Mouse (Mus musculus): Measurements from ENCODE around the gene Eif2d. TPM values are rescaled to one million over a fixed set of nuclear protein-coding genes. Genes with fewer than 3 reads are reported as not detected.

Eif2d gene
- total RNA-seq, 2 experiments from 2014 or later, result 38.8 to 39.2 TPM

DNA sequence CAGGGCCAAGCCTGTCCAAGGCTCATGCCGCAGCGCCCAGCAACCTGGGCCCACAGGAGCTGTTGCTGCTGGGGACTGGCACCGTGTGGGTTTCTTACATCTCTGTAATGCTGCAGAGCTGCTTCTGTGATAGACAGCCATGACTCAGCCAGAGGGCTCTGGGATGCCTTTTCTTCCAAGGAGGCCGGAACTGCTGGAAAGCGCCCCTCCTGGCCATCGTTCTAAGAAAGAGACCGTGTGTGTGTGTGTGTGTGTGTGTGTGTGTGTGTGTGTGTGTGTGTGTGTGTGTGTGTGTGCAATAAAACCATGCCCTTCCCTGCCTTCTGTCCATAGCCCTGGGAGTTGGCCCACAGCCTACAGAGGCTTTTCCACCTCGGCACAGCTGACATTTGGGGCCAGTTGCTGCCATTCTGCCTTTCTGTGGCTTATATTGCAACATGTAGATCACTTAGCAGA, 57.0 kb downstream of the Eif2d start:
- DNase-seq (ENCODE audit: low spot score in 2 of 2), result no peak

DNA sequence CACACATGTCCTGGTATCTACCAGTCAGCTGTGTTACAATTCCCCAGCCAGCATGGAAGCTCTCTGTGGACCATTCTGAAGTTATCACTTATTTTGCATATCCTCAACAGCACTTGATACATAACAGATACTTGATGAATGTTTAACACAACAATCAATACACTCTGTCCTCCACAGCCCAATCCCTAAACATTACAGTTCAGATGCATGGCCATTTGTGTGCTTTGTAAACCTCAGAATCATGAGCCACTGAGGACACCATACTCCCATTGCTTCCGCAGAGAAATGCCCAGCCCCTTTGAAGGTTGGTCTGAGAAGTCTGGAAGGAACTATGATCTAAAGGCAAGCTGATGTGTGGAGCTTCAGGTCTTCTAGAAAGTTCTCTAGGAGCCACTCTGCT, 58.7 kb downstream of the Eif2d start:
- no peak for DNase-seq (ENCODE audit: low spot score in 2 of 2)

DNA sequence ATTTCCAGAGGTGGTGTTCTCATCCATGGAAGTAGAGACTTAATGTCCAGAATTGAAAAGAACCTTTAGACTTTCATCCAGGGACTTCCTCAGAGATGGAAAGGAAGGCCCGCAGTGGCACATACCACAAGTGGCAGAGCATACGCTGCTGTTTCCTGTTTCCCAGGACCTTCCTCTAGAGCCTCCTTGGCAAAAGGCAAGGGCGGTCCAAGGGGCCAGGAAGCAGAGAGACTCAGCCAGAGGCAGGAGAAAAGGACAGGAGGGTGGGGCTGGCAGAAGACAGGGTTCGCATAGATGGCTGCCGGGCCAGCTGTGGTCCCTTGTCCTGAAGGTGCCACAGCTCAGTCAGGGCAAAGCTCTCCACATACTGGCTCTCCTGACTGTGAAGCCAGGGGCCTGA, 60.0 kb downstream of the Eif2d start:
- DNase-seq (ENCODE audit: low spot score in 2 of 2), result no peak

DNA sequence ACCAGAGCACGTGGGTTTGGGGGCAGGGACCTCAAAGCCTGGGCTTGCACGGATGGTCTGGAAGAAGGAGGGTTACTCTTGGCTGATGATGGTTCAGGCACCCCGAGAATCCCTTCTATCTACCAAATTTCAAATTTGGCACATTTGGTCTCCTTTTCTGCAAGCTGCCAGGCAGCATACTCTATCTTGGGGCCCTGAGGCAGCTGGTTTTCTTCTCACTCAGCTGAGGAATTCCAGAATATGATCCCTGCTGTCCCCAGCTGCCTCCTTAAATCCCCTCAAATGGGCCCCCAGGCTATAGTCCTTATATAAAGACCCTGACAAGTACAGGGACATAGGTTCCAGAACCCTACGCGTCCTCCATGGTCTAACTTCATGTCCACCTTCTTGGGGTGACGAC, 60.4 kb downstream of the Eif2d start:
- DNase-seq (ENCODE audit: low spot score in 2 of 2), result no peak

DNA sequence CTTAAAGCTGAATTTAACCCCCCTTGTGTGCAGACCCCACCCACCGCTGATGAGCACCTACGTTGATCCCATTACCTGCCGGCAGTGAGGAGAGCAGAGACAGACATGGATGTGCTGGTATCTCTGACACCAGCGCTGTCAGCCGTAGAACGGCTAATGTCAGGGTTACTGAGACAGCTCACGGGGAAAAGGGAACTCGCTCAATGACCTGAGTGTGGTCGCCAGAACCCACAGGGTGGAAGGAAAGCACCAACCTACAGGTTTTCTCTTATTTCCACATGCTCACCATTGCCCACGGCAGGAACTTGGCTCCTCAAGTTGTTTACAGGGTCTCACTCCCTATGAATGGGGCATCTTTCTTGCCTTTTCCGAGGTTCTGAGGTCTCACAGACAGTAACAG, 66.0 kb downstream of the Eif2d start:
- no peak for DNase-seq (ENCODE audit: low spot score in 2 of 2)

DNA sequence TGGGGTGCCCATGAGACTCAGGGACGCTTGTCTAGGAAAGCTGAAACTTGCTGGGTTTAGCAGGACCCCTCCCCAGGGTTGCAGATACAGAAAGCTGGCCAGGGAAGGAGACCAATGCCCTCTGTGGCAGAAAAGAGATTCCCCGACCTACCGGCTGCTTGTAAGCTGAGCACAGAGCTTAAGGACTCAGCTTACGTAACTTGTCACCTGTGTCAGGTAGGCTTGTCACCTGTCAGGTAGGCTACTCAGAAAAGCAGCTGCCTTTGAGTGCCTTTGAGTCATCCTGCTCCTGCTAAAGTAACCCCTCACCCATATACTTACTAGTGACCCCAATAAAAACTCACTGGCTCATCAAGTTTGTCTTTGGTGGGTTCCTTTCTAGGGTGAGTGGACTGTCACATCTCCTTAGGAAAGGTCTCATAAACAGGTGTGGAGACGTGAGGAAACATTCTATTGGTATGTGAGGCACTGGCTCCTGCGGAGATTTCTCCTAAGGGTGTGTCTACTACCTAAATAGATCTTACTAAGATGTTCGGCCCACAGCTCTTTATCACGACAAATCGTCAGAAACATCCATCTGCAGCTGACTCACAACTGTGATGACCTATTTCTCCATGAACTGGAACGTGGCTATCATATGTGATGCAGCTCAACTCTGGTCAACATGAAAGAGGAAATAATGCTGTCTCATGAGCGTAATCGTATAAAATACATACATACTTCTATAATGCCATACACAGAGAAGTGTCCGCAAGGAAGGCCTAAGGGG, 69.0 kb downstream of the Eif2d start:
- DNase-seq (ENCODE audit: low spot score in 2 of 2), result no peak

DNA sequence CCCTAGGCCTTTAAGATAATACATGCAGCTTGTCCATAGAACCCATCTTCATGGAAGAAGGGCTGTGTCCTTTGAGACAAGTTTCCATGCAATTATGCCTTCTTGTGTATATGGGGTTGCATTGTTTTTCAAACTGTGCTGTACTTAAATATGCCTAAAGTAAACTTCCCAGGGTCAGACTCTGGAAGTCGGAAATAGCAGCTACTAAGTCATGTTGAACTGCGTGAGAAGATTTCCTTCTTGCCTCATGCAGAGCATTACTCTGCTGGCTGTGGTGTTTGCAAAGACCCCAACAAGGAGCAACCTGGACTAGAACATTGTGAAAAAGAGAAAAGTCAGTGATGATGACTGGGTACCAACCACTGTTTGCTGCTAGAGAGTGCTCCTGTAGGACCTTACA, 70.4 kb downstream of the Eif2d start:
- DNase-seq (ENCODE audit: low spot score in 2 of 2), result no peak

DNA sequence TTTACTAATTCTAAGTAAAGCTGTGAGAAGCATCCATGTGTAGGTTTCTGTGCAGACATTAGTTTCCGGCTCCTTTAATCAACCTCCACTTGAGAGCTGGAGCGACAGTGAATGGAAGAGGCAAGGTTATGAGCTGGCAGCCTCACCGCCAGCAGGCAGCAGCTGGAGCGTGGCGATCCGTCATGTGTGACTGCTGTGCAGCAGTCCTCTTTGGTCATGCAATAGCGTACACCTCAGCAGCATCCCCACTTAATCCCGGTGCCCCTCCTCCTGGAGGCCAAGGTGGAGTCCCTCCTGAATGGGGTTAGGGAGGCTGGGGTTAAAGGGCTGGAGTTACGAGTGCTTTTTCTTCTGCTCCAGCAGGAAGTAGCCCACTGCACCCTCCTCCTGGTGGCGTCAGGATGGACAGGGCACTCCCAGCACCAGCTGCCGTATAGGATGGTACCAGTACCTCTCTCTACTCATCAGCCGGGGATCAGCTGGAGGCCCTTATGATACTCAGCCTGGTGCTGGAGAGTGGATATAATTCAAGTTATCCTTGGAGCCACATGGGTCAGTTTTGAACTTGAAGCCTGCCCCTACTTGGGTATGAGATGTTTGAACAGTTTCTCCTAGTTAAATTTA, 72.0 kb downstream of the Eif2d start:
- DNase-seq (ENCODE audit: low spot score in 2 of 2), result no peak

DNA sequence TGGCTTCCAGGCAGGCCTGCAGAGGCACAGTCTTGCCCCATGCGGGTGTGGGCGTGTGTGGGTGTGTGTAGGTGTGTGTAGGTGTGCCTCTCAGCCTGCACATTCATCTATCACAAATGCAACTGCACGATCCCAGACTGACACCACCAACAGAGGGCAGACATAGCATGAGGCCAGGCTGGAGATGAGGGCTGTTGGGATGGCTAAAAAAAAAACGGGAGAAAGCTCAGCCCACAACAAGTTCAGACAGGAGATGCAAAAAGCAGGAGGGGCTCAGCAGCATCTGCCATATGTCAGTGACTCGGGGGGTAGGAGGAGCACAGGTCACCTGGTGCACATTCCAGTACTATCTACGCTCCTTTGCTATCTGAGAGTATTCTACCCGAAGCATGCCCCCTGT, 75.2 kb downstream of the Eif2d start:
- no peak for DNase-seq (ENCODE audit: low spot score in 2 of 2)

DNA sequence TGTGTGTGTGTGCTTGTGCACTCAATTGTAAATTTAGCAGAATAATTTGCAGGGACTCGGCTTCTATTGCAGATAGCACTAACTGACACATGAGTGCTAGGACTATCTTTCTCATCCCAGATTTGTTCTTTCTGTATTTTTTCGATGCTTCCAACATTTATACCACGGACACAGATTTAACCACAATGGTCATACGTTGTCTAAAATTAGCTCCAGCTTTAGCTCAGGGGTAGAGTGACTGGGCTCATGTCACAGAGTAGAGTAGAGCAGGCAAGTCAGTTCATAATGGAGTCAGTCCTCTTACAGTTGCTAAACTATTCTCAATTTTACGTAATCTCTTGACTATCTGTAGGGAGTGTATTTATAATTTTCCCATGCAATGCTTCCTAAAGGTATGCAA, 75.7 kb downstream of the Eif2d start:
- DNase-seq (ENCODE audit: low spot score in 2 of 2), result no peak

DNA sequence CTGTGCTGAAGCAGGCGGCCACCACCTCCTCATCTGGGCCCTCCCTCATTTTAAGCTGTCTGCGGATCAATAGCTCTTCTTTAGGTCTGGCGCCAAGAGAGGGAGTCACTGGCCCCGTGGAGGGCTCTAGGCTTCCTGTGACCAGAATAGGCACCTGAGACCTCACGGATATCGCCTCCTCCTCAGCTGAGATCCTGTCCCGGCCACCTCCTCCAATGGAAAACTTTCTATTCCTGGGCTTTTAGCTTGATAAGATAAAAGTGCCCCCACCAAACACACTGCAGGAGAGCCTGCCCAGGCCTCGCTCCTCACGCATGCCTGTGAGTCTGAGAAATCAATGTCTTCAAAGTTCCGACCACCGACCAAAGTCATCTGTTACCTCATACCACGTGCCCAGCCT, 80.5 kb downstream of the Eif2d start:
- no peak for DNase-seq (ENCODE audit: low spot score in 2 of 2)

DNA sequence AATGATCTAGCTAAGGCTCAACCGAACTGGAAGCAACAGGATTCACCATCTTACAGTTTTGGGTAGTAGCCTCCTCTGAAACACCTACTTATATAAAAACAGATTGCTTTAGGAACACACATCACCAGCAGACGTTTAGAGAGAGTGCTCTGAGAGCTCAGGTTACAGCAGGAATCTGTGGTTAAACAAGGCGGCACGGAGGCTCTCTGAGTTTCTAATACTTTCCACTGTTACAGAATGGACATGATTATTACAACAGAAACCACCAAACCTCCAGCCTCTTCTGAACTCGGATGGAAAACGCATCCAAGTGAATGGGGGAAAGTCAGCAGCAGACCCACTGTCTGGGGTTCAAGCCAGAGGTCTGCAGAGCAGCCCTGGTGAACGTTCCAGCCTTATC, 83.1 kb downstream of the Eif2d start:
- DNase-seq (ENCODE audit: low spot score in 2 of 2), result no peak

Other genes with a start within 250 kb of the Eif2d start
- not detected for gene Il20, start 241.7 kb upstream of the Eif2d start, total RNA-seq (2021)
- not detected for gene Il19, start 213.1 kb upstream of the Eif2d start, total RNA-seq (2021)
- not detected for gene Il10, start 133.3 kb upstream of the Eif2d start, total RNA-seq (2021)
- gene Mapkapk2, start 55.4 kb upstream of the Eif2d start, total RNA-seq (2021), result 10 to 100 TPM; 26.1 to 30.4 TPM
- gene Dyrk3, start 14.8 kb upstream of the Eif2d start, total RNA-seq (2021), result 10 to 100 TPM; 13.3 to 14.2 TPM
- 10 to 100 TPM; 20.4 to 22.8 TPM for gene Rassf5, start 92.1 kb downstream of the Eif2d start, total RNA-seq (2021)
- 1 to 10 TPM; 3.0 to 3.9 TPM for gene Ikbke, start 126.4 kb downstream of the Eif2d start, total RNA-seq (2021)